Mouse (Mus musculus): ENCODE data around the gene Ovol2. TPM values are rescaled to one million over a fixed set of nuclear protein-coding genes. Genes with fewer than 3 reads are reported as not detected.

Gene Ovol2
- polyA plus RNA-seq, 1 experiment from 2014 or later, result 4.0 TPM

DNA sequence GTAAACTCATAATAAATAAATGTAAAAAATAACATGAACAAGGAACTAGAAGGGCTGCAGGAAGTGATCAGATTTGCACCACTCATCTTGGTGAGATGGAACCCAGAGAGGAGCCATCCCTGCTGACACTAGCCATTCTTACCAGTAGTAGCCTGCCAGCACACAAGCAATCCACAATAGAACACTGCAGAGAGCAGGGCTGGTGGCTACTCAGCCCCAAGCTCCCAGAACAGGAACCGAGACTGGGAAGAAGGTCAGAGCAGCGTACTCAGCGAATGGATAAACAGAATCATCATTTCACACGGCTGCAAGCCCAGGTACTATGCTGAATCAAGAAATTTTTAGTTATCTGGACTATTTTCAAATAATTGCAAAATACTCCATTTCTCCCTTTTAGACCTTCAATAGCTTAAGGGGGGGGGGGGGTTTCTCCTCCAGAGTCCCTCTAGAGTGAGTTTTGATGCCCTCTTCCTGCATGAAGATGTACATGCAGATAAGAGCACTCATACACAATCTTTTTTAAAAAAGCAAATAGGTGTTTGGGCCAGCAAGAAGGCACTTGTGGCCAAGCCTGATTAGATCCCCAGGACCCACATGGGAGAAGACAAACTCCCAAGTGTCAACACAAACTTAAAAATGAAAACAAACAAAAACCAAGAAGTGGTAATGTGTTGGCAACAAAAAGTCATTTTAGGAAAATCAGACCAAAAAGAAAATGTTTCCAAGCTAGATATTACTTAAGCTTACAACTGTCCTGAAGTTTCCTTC is 65.8 kb downstream of the Ovol2 start:
- H3K4me1 ChIP-seq (ENCODE audit: insufficient read depth, low read depth, low read length), result peaks cover 18% of the 10 kb centered on the region
- H3K27me3 ChIP-seq (replicated peaks; ENCODE audit: insufficient read depth, low read length), result no peaks in the 10 kb centered on the region
- no peaks in the 10 kb centered on the region for H3K36me3 ChIP-seq (ENCODE audit: insufficient read depth, low read length)
- H3K9me3 ChIP-seq (ENCODE audit: low read length), result no peaks in the 10 kb centered on the region
- H3K27ac ChIP-seq (ENCODE audit: low read length), result no peak overlapping the region
- no peak overlapping the region for H3K4me2 ChIP-seq (replicated peaks; ENCODE audit: low read depth, low read length)
- TF ChIP-seq CTCF (IDR thresholded peaks at IDR 0.05) (no peak), EP300 (IDR thresholded peaks at IDR 0.05) (no peak)
- H3K9ac ChIP-seq (replicated peaks; ENCODE audit: low read depth), result no peak overlapping the region
- 38% methylated on average over 4 of the region's 4 CpGs for WGBS
- no peak overlapping the region for H3K4me3 ChIP-seq (ENCODE audit: low read depth, low read length)
- DNase-seq (ENCODE audit: low spot score) (no peak), ATAC-seq (no peak)

- H3K4me3 ChIP-seq (ENCODE audit: low read depth, low read length), result no peak overlapping the region
- no peak for DNase-seq (ENCODE audit: low spot score)
- H3K36me3 ChIP-seq (ENCODE audit: insufficient read depth, low read length), result no peaks in the 10 kb centered on the region
Measured at GRCm38 (mm10) chr2:144265120-144265488, 66.8 kb downstream of the Ovol2 start.

DNA sequence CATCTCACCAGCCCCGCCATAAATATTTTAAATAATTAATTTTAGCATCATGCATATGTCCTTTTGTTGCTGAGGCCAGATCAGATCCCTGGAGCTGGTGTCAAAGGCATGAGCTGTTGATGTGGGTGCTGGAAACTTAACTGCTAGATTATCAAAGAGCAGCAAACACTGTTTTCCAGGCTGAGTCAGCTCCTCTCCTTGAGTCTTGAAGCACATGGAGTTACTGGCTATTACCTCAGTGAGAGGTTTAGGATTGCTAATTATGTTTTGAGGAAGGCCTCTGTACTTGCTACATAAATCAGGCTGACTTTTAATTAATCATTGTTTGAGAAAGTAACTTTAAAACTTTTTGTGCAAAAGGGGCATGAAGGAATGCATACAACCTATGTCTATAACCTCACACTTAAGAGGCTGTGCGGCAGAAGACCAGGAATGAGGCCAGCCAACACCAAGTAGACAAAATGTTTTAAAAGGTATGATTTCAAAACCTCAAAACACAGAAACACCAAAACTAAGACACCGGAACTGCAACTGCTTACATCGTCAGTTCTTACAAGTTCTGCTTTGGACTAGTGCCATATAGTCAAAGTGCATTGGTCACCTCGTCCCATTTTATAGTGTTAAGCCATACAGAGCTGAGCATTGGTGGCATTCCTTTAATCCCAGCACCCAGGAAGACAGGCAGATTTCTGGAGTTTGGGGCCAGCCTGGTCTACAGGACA is 67.4 kb downstream of the Ovol2 start:
- TF ChIP-seq CTCF (IDR thresholded peaks at IDR 0.05), result no peak
- TF ChIP-seq EP300 (IDR thresholded peaks at IDR 0.05), result no peak
- no peak for DNase-seq (ENCODE audit: low spot score)
- H3K27me3 ChIP-seq (replicated peaks; ENCODE audit: insufficient read depth, low read length), result no peaks in the 10 kb centered on the region
- H3K9me3 ChIP-seq (ENCODE audit: low read length), result no peaks in the 10 kb centered on the region
- peaks cover 18% of the 10 kb centered on the region for H3K4me1 ChIP-seq (ENCODE audit: insufficient read depth, low read depth, low read length)
- ATAC-seq, result no peak
- H3K4me2 ChIP-seq (replicated peaks; ENCODE audit: low read depth, low read length), result no peak overlapping the region
- WGBS, result 41% methylated on average over 5 of the region's 5 CpGs
- no peak overlapping the region for H3K27ac ChIP-seq (ENCODE audit: low read length)
- no peaks in the 10 kb centered on the region for H3K36me3 ChIP-seq (ENCODE audit: insufficient read depth, low read length)
- H3K4me3 ChIP-seq (ENCODE audit: low read depth, low read length), result no peak overlapping the region
- H3K9ac ChIP-seq (replicated peaks; ENCODE audit: low read depth), result no peak overlapping the region

More at GRCm38 (mm10) chr2:144265120-144265488, 66.8 kb downstream of the Ovol2 start:
- Histone ChIP-seq H3K4me2 (replicated peaks; ENCODE audit: low read depth, low read length) (no peak overlapping the region), H3K9me3 (ENCODE audit: low read length) (no peaks in the 10 kb centered on the region), H3K4me1 (ENCODE audit: insufficient read depth, low read depth, low read length) (peaks cover 18% of the 10 kb centered on the region), H3K27me3 (replicated peaks; ENCODE audit: insufficient read depth, low read length) (no peaks in the 10 kb centered on the region), H3K27ac (ENCODE audit: low read length) (no peak overlapping the region), H3K9ac (replicated peaks; ENCODE audit: low read depth) (no peak overlapping the region)
- ATAC-seq, result no peak
- no peak for TF ChIP-seq EP300 (IDR thresholded peaks at IDR 0.05)
- no peak for TF ChIP-seq CTCF (IDR thresholded peaks at IDR 0.05)
- WGBS, result 79% methylated on average over 3 of the region's 3 CpGs

DNA sequence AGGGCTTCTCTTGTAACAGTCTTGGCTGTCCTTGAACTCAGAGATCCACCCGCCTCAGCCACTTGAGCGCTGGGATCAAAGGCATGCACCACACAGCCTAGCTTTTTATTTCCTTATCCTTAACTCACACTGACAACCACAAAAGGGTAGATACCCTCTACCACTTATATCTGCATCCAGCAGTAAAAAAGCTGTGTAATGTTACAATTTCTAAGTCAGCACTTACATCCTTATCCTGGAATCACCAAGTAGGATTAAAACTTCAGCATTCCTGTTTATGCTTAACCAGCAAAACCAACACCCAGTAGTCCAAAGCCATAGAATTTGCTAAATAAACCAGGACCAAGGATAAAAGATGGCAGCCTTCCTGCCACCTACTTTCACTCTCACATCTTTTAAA is 69.1 kb downstream of the Ovol2 start:
- Histone ChIP-seq H3K9ac (replicated peaks; ENCODE audit: low read depth) (no peak overlapping the region), H3K4me1 (ENCODE audit: insufficient read depth, low read depth, low read length) (peaks cover 12% of the 10 kb centered on the region), H3K36me3 (ENCODE audit: insufficient read depth, low read length) (peaks cover 13% of the 10 kb centered on the region; the same call in 1 of the 2 replicates), H3K27ac (ENCODE audit: low read length) (no peak overlapping the region), H3K27me3 (replicated peaks; ENCODE audit: insufficient read depth, low read length) (no peaks in the 10 kb centered on the region), H3K4me3 (ENCODE audit: low read depth, low read length) (no peak overlapping the region), H3K4me2 (replicated peaks; ENCODE audit: low read depth, low read length) (no peak overlapping the region), H3K9me3 (ENCODE audit: low read length) (no peaks in the 10 kb centered on the region)
- 80% methylated on average over 2 of the region's 2 CpGs for WGBS
- TF ChIP-seq CTCF (IDR thresholded peaks at IDR 0.05) (no peak), EP300 (IDR thresholded peaks at IDR 0.05) (no peak)
- DNase-seq (ENCODE audit: low spot score) (no peak), ATAC-seq (no peak)

Other genes with a start within 250 kb of the Ovol2 start
- gene Mgme1, start 61.5 kb downstream of the Ovol2 start, polyA plus RNA-seq (2015; fragmentation: Nextera tagmentation; extraction: Ambion mirVana), result 6.8 and 8.1 TPM in 2 replicates
- 61.2 and 68.5 TPM in 2 replicates for gene Snx5, start 61.2 kb downstream of the Ovol2 start, polyA plus RNA-seq (2015; fragmentation: Nextera tagmentation; extraction: Ambion mirVana)
- 19.1 and 21.9 TPM in 2 replicates for gene Kat14, start 36.8 kb upstream of the Ovol2 start, polyA plus RNA-seq (2015; fragmentation: Nextera tagmentation; extraction: Ambion mirVana)
- gene Pet117, start 36.9 kb upstream of the Ovol2 start, polyA plus RNA-seq (2015; fragmentation: Nextera tagmentation; extraction: Ambion mirVana), result 1.6 and 2.5 TPM in 2 replicates
- 1.2 and 1.4 TPM in 2 replicates for gene Dzank1, start 195.3 kb upstream of the Ovol2 start, polyA plus RNA-seq (2015; fragmentation: Nextera tagmentation; extraction: Ambion mirVana)
- 11.5 and 11.9 TPM in 2 replicates for gene Polr3f, start 195.6 kb upstream of the Ovol2 start, polyA plus RNA-seq (2015; fragmentation: Nextera tagmentation; extraction: Ambion mirVana)
- 42.3 and 45.1 TPM in 2 replicates for gene Rbbp9, start 218.7 kb upstream of the Ovol2 start, polyA plus RNA-seq (2015; fragmentation: Nextera tagmentation; extraction: Ambion mirVana)
- gene Sec23b, start 224.1 kb upstream of the Ovol2 start, polyA plus RNA-seq (2015; fragmentation: Nextera tagmentation; extraction: Ambion mirVana), result 62.4 and 64.3 TPM in 2 replicates